Mouse (Mus musculus) E14TG2a.4 (cell line): ENCODE results near the gene Actn1.
A peak's percentile ranks its signal among the peaks of the same experiment; 100 is the strongest.

Source experiments
- H3K27me3 ChIP-seq: 2 replicates; pipeline ENCODE4 v1.6.1; 2014; ENCODE audit warnings: low read length, control low read depth; ENCODE audit not compliant: insufficient read depth
- H3K36me3 ChIP-seq: 2 replicates; pipeline ENCODE4 v1.6.1; 2014; ENCODE audit warnings: low read length, control low read depth; ENCODE audit not compliant: insufficient read depth
- H3K4me1 ChIP-seq: replicated peaks from 2 replicates; pipeline ENCODE4 v1.6.1; 2014; ENCODE audit warnings: low read depth, low read length, control low read depth
- H3K4me3 ChIP-seq: replicated peaks from 2 replicates; pipeline ENCODE4 v1.5.1; 2014; ENCODE audit warnings: mild to moderate bottlenecking, low read length
- H3K9me3 ChIP-seq: 2 replicates; pipeline ENCODE4 v1.6.1; 2014; ENCODE audit warnings: low read length, control low read depth
- CTCF ChIP-seq: conservative IDR thresholded peaks from 2 replicates; pipeline ENCODE4 v1.5.1; 2014; ENCODE audit warnings: low read length
- NANOG ChIP-seq: IDR thresholded peaks from 2 replicates; pipeline ENCODE4 v1.6.1; 2014; ENCODE audit warnings: borderline replicate concordance, low read length, mixed read lengths
- POU5F1 ChIP-seq: IDR thresholded peaks from 2 replicates; pipeline ENCODE4 v1.6.1; 2014; ENCODE audit warnings: low read length, borderline replicate concordance

The Actn1 gene

GRCm38 (mm10) chr12:80218045-80218611 lies 42.0 kb downstream of the Actn1 start:
- no peak for TF ChIP-seq POU5F1
- TF ChIP-seq CTCF, result no peak
- TF ChIP-seq NANOG, result no peak
- Histone ChIP-seq H3K27me3 (no peaks in the 10 kb centered on the region), H3K4me3 (peak overlapping the region; percentile 45), H3K4me1 (peaks cover 100% of the 10 kb centered on the region), H3K36me3 (peaks cover 50% of the 10 kb centered on the region), H3K9me3 (no peaks in the 10 kb centered on the region)

DNA sequence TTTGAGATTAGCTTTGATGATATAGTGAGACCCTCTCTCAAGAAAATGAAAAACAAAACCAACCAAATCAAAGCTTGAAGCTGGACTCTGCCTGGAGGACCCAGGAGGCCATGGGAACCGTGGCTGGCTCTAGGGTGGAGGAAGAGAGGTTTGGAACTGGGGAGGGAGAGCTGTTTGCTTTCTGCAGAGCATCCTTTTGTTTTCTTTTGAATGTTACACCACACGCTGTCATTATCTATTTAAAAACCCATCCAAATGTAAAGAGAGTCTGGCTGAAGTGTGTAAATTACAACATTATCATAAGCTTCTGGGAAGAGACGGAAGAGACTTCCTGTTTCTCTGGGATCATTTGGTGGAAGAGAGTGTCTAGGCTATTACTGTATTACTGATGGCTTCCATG lies 43.1 kb downstream of the Actn1 start:
- peaks cover 100% of the 10 kb centered on the region for H3K4me1 ChIP-seq
- no peaks in the 10 kb centered on the region for H3K9me3 ChIP-seq
- TF ChIP-seq CTCF (no peak), NANOG (peak; percentile 91)
- H3K36me3 ChIP-seq, result peaks cover 60% of the 10 kb centered on the region
- H3K27me3 ChIP-seq, result no peaks in the 10 kb centered on the region
- H3K4me3 ChIP-seq, result peak overlapping the region; percentile 45

GRCm38 (mm10) chr12:80216258-80216881 lies 43.8 kb downstream of the Actn1 start:
- H3K36me3 ChIP-seq, result peaks cover 55% of the 10 kb centered on the region
- peaks cover 100% of the 10 kb centered on the region for H3K4me1 ChIP-seq
- peak overlapping the region; percentile 51 for H3K4me3 ChIP-seq
- H3K9me3 ChIP-seq, result no peaks in the 10 kb centered on the region
- no peaks in the 10 kb centered on the region for H3K27me3 ChIP-seq
- TF ChIP-seq POU5F1 (no peak), CTCF (no peak), NANOG (peak; percentile 27; the same call in 1 of the 2 replicates)

DNA sequence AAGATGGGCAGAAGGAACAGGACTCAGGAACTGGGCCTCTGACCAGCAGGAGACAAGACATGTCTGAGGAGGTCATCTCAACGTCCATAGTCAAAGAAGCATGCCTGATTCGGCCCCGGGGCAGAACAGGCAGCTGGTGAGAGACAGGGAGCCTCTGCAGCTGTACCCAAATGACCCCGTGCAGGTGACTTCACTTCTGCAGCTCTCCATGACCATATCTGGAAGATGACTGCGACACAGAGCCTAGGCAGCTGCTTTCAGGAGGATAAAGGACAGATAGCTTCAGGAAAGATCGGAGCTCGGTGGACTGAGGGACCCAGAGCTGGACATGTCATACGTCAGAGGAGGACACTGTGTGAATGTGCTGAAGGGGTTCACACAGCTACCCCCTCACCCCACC lies 46.4 kb downstream of the Actn1 start:
- peaks cover 100% of the 10 kb centered on the region for H3K4me1 ChIP-seq
- no peaks in the 10 kb centered on the region for H3K27me3 ChIP-seq
- no peak overlapping the region for H3K4me3 ChIP-seq
- H3K36me3 ChIP-seq, result peaks cover 42% of the 10 kb centered on the region
- H3K9me3 ChIP-seq, result no peaks in the 10 kb centered on the region
- TF ChIP-seq NANOG, result no peak
- no peak for TF ChIP-seq POU5F1
- no peak for TF ChIP-seq CTCF

- Histone ChIP-seq H3K4me3 (no peak overlapping the region), H3K4me1 (peaks cover 100% of the 10 kb centered on the region), H3K36me3 (peaks cover 47% of the 10 kb centered on the region), H3K9me3 (no peaks in the 10 kb centered on the region), H3K27me3 (no peaks in the 10 kb centered on the region)
- TF ChIP-seq NANOG (no peak), CTCF (no peak), POU5F1 (no peak)
Measured at GRCm38 (mm10) chr12:80213263-80213662, 46.9 kb downstream of the Actn1 start.

- no peaks in the 10 kb centered on the region for H3K27me3 ChIP-seq
- TF ChIP-seq POU5F1 (no peak), NANOG (no peak), CTCF (no peak)
- H3K36me3 ChIP-seq, result peaks cover 70% of the 10 kb centered on the region
- no peaks in the 10 kb centered on the region for H3K9me3 ChIP-seq
- peak overlapping the region; percentile 29 for H3K4me3 ChIP-seq
- H3K4me1 ChIP-seq, result peaks cover 84% of the 10 kb centered on the region
Measured at GRCm38 (mm10) chr12:80210791-80211612, 49.2 kb downstream of the Actn1 start.

- H3K27me3 ChIP-seq, result no peaks in the 10 kb centered on the region
- TF ChIP-seq NANOG (no peak), POU5F1 (no peak), CTCF (no peak)
- H3K9me3 ChIP-seq, result no peaks in the 10 kb centered on the region
- peaks cover 76% of the 10 kb centered on the region for H3K36me3 ChIP-seq
- H3K4me3 ChIP-seq, result peak overlapping the region; percentile 45
- peaks cover 83% of the 10 kb centered on the region for H3K4me1 ChIP-seq
Measured at GRCm38 (mm10) chr12:80209914-80210313, 50.3 kb downstream of the Actn1 start.

GRCm38 (mm10) chr12:80208126-80208820 lies 51.9 kb downstream of the Actn1 start:
- Histone ChIP-seq H3K4me1 (peaks cover 83% of the 10 kb centered on the region), H3K36me3 (peaks cover 78% of the 10 kb centered on the region), H3K4me3 (peak overlapping the region; percentile 45; the same call in 1 of the 2 replicates), H3K9me3 (no peaks in the 10 kb centered on the region), H3K27me3 (no peaks in the 10 kb centered on the region)
- TF ChIP-seq POU5F1 (no peak), CTCF (no peak)
